In genomic region chr8:118552397-118552796, GRCm38 (mm10) we compare ENCODE assay signal across 25 mouse cellular contexts.
DNase-seq lines count a peak whose midpoint lies in the region; ATAC-seq and TF ChIP-seq lines count a peak whose summit lies in the region.
"Had no signal": no experiment of that assay in that cellular context is flagged by ENCODE, and none has a peak within 500 bp of the region (broad histone marks: within the 10 kb centered on the region; RNA-seq: fewer than 3 reads in every experiment).

No protein-coding gene starts in this region.

- H3K36me3 ChIP-seq in hindbrain, embryonic 13.5 days = no peaks in the 10 kb centered on the region
- H3K36me3 ChIP-seq in hindbrain, embryonic 12.5 days = no peaks in the 10 kb centered on the region
- no peaks in the 10 kb centered on the region for H3K36me3 ChIP-seq in midbrain, embryonic 13.5 days
- H3K36me3 ChIP-seq: G1E; liver, embryonic 13.5 days had no signal

- no peak overlapping the region for H3K4me3 ChIP-seq in hindbrain, embryonic 13.5 days
- H3K4me3 ChIP-seq in hindbrain, embryonic 12.5 days = no peak overlapping the region
- H3K4me3 ChIP-seq in midbrain, embryonic 13.5 days (replicated peaks) = no peak overlapping the region
- H3K4me3 ChIP-seq: forebrain, embryonic 13.5 days; liver, embryonic 13.5 days; myocyte had no signal

- H3K4me2 ChIP-seq in hindbrain, embryonic 13.5 days = no peak overlapping the region
- no peak overlapping the region for H3K4me2 ChIP-seq in hindbrain, embryonic 12.5 days (replicated peaks)
- no peak overlapping the region; the same call in 1 of the 2 replicates for H3K4me2 ChIP-seq in midbrain, embryonic 13.5 days (replicated peaks)
- H3K4me2 ChIP-seq: forebrain, embryonic 13.5 days; liver, embryonic 13.5 days had no signal

- WGBS in hindbrain, embryonic 13.5 days = 62% methylated on average over 14 of the region's 14 CpGs
- 76% methylated on average over 14 of the region's 14 CpGs for WGBS in hindbrain, embryonic 12.5 days
- 46% methylated on average over 14 of the region's 14 CpGs for WGBS in midbrain, embryonic 13.5 days

- H3K27me3 ChIP-seq in hindbrain, embryonic 13.5 days = no peaks in the 10 kb centered on the region
- no peaks in the 10 kb centered on the region for H3K27me3 ChIP-seq in hindbrain, embryonic 12.5 days
- H3K27me3 ChIP-seq in midbrain, embryonic 13.5 days = peaks cover 9% of the 10 kb centered on the region; the same call in 1 of the 2 replicates
- H3K27me3 ChIP-seq: forebrain, embryonic 13.5 days; liver, embryonic 13.5 days had no signal

- H3K9me3 ChIP-seq in hindbrain, embryonic 13.5 days = no peaks in the 10 kb centered on the region
- H3K9me3 ChIP-seq in hindbrain, embryonic 12.5 days (replicated peaks) = no peaks in the 10 kb centered on the region
- H3K9me3 ChIP-seq in midbrain, embryonic 13.5 days = no peaks in the 10 kb centered on the region
- H3K9me3 ChIP-seq: forebrain, embryonic 13.5 days had no signal

- no peak for TF ChIP-seq CTCF in brain, embryonic 14.5 days (IDR thresholded peaks at IDR 0.05; ENCODE audit: borderline replicate concordance, extremely low read depth, insufficient read depth, insufficient read length)

- DNase-seq in brain, embryonic 14.5 days (ENCODE audit: low read depth) = peak; percentile 67
- DNase-seq in retina, embryonic 14.5 days (ENCODE audit: low spot score) = peak; percentile 22
- no peak for DNase-seq in left cerebral cortex, adult 11 months (ENCODE audit: low spot score)
- no peak for DNase-seq in spleen, postnatal 36 days (ENCODE audit: low spot score in 2 of 2)
- DNase-seq: adrenal gland, adult 8-10 months; cerebellum, adult 8-10 months; cerebellum, postnatal 36 days; gastrocnemius, postnatal 10 days; heart, postnatal 14 days; kidney, adult 8-10 months; layer of hippocampus, adult 9-11 months; left cerebral cortex, postnatal 4 days; liver, embryonic 13.5 days; lung, adult 18-20 months; lung, postnatal 4 days; thymus, postnatal 4 days had no signal

- H3K9ac ChIP-seq in hindbrain, embryonic 13.5 days = no peak overlapping the region
- no peak overlapping the region for H3K9ac ChIP-seq in hindbrain, embryonic 12.5 days
- no peak overlapping the region for H3K9ac ChIP-seq in midbrain, embryonic 13.5 days (replicated peaks)
- H3K9ac ChIP-seq: forebrain, embryonic 13.5 days; liver, embryonic 13.5 days had no signal

- no peak for TF ChIP-seq POLR2A in brain, embryonic 14.5 days (IDR thresholded peaks at IDR 0.05; ENCODE audit: borderline replicate concordance, extremely low read depth, insufficient read depth, insufficient read length, poor library complexity, severe bottlenecking)

- peaks cover 7% of the 10 kb centered on the region for H3K4me1 ChIP-seq in hindbrain, embryonic 13.5 days (replicated peaks)
- no peaks in the 10 kb centered on the region for H3K4me1 ChIP-seq in hindbrain, embryonic 12.5 days
- peaks cover 19% of the 10 kb centered on the region for H3K4me1 ChIP-seq in midbrain, embryonic 13.5 days (replicated peaks)
- H3K4me1 ChIP-seq: forebrain, embryonic 13.5 days; liver, embryonic 13.5 days had no signal

- H3K27ac ChIP-seq in hindbrain, embryonic 13.5 days = peak overlapping the region; percentile 44; the same call in 1 of the 2 replicates
- H3K27ac ChIP-seq in hindbrain, embryonic 12.5 days = no peak overlapping the region
- H3K27ac ChIP-seq in midbrain, embryonic 13.5 days = peak overlapping the region; percentile 67
- H3K27ac ChIP-seq: forebrain, embryonic 13.5 days; kidney, postnatal 0 days; liver, embryonic 13.5 days had no signal

- ATAC-seq in hindbrain, embryonic 13.5 days (ENCODE audit: low FRiP score) = 0 out of 2 replicates have a peak, but pooled peaks have one; percentile 21
- ATAC-seq in hindbrain, embryonic 12.5 days (ENCODE audit: low FRiP score) = no peak
- ATAC-seq in midbrain, embryonic 13.5 days = peak; percentile 63
- ATAC-seq: forebrain, embryonic 13.5 days; intestine, embryonic 16.5 days; lung, postnatal 0 days had no signal

Comparison
In these comparisons a context has a peak if more than half of its experiments do, and no peak if none do; other contexts are left out.
1. DNase-seq: peak in brain, embryonic 14.5 days (single experiment) and retina, embryonic 14.5 days (single experiment); none in left cerebral cortex, adult 11 months (single experiment) and spleen, postnatal 36 days (0 of 2).